Mouse (Mus musculus): ENCODE results near the gene Olfr1386.

- TF ChIP-seq CTCF (conservative IDR thresholded peaks at IDR 0.05; ENCODE audit: insufficient read depth, insufficient read length, low read depth, low read length), result no peak
- no peak for TF ChIP-seq POLR2A (IDR thresholded peaks at IDR 0.05; ENCODE audit: low read depth, low read length)
These were observed 42.1 kb upstream of the Olfr1386 start, which contains the start of gene Olfr1389 for GRCm38 (mm10) chr11:49422767-49423166.

All from kidney, adult 2 months (tissue).